Mouse (Mus musculus) hindlimb bud, embryonic 11.5 days (tissue): ENCODE measurements at regions not wholly inside any gene's neighbourhood (a gene's known extent, or its start where the extent isn't known, plus 50 kb on each side); places are given as distances from the start of the nearest gene placed in this dataset.

Experiments
- DNase-seq: peaks from one replicate; pipeline ENCODE4 v3.0.0-alpha.2; 2012; ENCODE audit warnings: low read depth, low spot score; ENCODE audit errors: extremely low spot score

GRCm38 (mm10) chr14:15603954-15604523 lies 165.3 kb upstream of the Lrrc3b start:
- DNase-seq: no peak

- no peak for DNase-seq
Observed at GRCm38 (mm10) chr14:15610166-15610565, 171.4 kb upstream of the Lrrc3b start.

- no peak for DNase-seq
Observed at GRCm38 (mm10) chr14:15634581-15634980, 195.8 kb upstream of the Lrrc3b start.

- DNase-seq: no peak
Observed at GRCm38 (mm10) chr14:15637681-15638080, 198.9 kb upstream of the Lrrc3b start.

DNA sequence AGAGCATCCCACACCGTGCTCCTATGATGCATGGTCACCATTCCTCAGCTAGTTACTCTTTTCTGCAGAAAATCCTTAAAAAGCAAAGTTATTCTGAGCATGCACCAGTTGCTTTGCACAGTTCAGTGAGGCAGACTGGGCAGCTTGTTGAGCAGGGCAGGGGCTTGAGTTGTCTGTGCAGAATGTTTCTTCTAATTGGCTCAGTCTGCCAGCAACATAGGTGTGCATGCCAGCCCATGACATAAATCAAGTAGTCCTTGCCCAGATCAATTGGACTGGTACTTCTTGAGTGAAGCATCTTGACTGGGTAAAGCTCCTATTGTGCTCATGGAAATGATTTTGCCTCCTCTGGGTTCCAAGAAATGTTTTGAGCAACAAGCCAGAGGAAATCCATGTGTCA lies 200.1 kb upstream of the Lrrc3b start:
- DNase-seq: no peak

DNA sequence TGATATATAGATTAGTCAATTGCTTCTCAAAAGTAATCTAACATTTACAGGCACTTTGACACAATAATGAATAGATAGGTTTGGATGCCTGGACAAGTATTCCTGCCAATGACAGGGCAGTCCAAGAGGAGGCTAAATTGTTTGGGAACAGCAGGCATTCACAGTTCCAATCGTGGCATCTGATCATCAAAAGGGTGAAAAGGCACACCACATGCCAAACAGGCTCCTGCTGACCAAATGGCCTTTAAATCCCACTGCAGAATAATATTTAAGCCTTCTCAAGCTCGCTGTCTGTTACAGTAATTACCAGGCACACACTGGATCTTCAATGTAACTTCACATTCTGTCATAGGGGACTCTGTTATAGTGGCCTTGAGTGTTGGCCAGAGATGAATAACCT lies 222.1 kb upstream of the Lrrc3b start:
- no peak for DNase-seq

DNA sequence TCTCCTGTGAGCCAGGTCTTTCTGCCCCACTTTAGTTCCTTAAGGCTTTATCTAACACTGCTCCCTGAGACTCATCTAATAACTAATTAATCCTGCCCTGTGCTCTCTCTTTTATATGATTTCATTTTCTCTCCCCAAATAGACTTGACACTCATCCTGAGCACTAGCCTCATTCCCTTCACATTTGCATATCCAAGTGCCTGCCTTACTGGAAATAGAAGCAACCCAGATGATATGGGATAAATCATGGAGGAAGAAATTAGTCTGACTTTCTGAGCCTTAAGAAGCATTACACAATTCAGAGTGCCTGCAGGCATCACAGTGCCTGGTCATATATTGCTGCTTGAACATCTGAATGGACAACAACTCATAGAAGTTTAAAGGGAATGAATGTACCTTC lies 233.5 kb upstream of the Lrrc3b start:
- DNase-seq: no peak

DNA sequence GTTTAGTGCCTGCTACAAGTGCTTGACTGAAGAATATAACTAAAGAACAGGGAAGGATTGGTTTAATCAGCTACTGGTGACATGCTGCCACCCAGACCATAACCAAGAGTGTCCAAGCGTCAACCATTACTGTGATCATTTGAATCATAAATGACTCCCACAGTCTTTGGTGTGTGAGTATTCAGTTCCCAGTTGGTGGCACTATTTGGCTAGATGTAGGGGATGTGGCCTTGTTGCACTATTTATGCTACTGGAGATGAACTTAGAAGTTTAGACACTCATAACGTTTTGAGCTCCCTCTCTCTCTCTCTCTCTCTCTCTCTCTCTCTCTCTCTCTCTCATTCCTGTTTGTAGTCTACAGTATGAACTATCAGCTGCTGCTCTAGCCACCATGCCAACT lies 238.4 kb upstream of the Lrrc3b start:
- no peak for DNase-seq

DNA sequence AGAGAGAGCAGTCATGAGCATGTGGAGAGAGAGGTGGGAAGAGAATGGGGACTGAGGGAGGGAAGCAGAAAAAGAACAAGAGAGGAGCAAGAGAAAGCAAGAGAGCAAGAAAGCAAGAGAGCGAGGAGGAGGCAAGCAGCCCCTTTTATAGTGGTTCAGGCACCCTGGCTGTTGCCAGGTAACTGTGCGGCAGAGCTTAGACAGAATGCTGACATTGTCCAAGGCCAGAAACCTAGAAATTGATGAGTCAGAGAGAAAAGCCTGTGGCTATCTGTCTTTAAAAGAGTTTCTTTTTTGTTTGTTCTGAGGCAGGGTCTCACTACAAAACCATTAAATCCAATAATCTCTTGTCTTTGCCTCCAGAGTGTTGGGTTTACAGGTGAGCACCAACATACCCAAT lies 240.7 kb upstream of the Lrrc3b start:
- no peak for DNase-seq

DNA sequence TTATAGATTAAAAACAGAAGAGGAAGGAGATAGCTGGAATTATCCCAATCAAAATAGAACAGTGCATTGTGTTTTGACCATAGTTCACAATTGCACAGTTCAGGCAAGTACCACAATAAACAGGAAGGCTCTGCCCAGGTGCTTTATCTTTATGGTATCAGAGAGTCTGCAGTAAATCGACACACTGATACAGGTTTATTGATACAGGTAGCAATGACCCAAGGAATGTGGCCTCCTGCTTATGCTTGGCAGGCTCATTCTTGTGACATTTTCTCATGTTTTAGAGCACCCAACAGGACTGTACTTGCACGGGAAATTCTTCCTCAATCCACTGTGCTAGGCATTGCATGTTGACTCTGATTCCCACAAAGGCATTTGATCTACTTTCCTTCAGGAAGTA lies 259.2 kb upstream of the Lrrc3b start:
- no peak for DNase-seq

- no peak for DNase-seq
Observed at GRCm38 (mm10) chr14:15698607-15699006, 259.8 kb upstream of the Lrrc3b start.

GRCm38 (mm10) chr14:15722135-15722534 lies 283.3 kb upstream of the Lrrc3b start:
- DNase-seq: no peak

GRCm38 (mm10) chr14:15746629-15747238 lies 307.9 kb upstream of the Lrrc3b start:
- DNase-seq: no peak

DNA sequence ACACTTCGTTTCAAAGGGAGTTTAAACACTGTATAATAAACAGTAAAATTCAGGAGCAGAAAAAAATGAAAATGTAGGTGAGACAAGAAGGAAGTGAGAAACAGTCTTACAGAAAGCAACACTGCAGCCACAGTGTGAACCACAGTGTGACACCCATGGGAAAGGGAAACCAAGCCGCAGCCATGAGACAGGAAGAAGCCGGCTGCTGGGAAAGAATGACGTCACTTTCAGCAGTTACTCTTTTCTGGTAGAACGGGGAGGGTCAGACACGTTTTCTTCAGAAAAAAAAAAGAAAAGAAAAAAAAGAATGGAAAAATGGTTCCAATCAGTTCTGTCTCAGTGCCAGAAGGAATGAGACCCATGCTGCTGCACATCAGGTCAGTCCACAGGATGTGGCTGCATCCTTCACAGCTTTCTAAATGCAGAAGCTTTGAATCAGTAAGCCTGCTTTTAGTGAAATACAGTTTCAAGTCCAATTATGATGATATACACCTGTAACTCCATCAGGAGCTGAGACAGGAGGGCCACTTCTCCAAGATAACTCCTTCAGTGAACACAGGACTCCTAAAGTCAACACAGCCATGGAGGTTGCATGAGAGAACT lies 331.2 kb upstream of the Lrrc3b start:
- no peak for DNase-seq

GRCm38 (mm10) chr14:15784727-15785126 lies 345.9 kb upstream of the Lrrc3b start:
- DNase-seq: no peak

DNA sequence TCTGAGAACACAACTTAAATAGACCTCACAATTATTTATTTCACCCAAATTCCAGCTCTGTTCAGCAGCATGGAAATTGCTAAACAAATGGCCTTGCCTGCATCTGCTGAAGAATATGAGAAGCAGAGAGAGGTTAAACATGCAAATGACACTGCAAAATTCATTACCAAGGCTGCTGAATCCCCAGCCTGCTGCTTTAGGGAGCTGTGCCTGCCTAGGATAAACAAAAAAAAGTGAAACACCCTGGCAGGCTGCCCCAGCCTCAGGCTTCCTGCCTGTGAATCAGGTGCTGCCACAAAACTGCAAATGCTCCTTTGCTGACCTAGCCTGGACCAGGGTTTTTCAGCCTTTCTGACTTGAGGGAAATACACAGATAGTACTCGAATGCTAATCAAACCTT lies 346.4 kb upstream of the Lrrc3b start:
- DNase-seq: no peak

GRCm38 (mm10) chr14:15795698-15796097 lies 356.9 kb upstream of the Lrrc3b start:
- no peak for DNase-seq

GRCm38 (mm10) chr14:15797019-15797418 lies 358.2 kb upstream of the Lrrc3b start:
- DNase-seq: no peak

GRCm38 (mm10) chr14:15801477-15802099 lies 362.8 kb upstream of the Lrrc3b start:
- no peak for DNase-seq

GRCm38 (mm10) chr14:15809083-15809482 lies 370.3 kb upstream of the Lrrc3b start:
- DNase-seq: no peak

- DNase-seq: no peak
Observed at GRCm38 (mm10) chr14:15841390-15842023, 402.7 kb upstream of the Lrrc3b start.
